Mouse (Mus musculus): ENCODE results near the gene Catsper1. TPM values are rescaled to one million over a fixed set of nuclear protein-coding genes. Genes with fewer than 3 reads are reported as not detected.

The Catsper1 gene
- not detected in 2 replicates for polyA plus RNA-seq (2015; fragmentation: Nextera tagmentation; extraction: Ambion mirVana)

DNA sequence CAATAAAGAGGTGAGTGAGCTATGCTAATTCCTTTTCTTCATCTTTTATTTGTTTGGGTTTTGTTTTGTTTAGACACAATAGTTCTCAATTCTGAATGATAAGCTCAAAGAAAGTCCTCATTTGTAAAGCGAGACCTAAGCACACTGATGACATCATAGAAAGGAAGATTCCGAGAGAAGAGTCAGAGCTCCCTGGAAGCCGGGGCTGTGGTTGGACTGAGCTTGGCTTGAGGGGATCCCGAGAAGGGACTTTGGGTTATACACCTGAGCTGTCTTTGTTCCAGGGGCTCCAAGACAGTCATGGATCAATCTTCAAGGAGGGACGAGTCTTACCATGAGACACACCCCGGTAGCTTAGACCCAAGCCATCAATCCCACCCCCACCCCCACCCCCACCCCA lies at the start of gene Catsper1:
Gene Catsper1 (plus strand): TSS at position 301 of the 400 bp plus-strand sequence.
- no peak for ATAC-seq (ENCODE audit: insufficient read depth)
- H3K9ac ChIP-seq, result no peak within 1 kb of the TSS
- H3K4me2 ChIP-seq, result no peak within 1 kb of the TSS
- H3K9me3 ChIP-seq (replicated peaks), result no peaks in the 10 kb centered on the region
- no peak within 1 kb of the TSS for H3K4me3 ChIP-seq (replicated peaks)
- H3K4me1 ChIP-seq (replicated peaks), result no peaks in the 10 kb centered on the region
- H3K27ac ChIP-seq (replicated peaks), result no peak within 1 kb of the TSS
- 70% methylated on average over 6 of the region's 6 CpGs for WGBS (ENCODE audit: insufficient replicate concordance)
- H3K36me3 ChIP-seq (replicated peaks), result no peaks in the 10 kb centered on the region
- H3K27me3 ChIP-seq, result no peaks in the 10 kb centered on the region

DNA sequence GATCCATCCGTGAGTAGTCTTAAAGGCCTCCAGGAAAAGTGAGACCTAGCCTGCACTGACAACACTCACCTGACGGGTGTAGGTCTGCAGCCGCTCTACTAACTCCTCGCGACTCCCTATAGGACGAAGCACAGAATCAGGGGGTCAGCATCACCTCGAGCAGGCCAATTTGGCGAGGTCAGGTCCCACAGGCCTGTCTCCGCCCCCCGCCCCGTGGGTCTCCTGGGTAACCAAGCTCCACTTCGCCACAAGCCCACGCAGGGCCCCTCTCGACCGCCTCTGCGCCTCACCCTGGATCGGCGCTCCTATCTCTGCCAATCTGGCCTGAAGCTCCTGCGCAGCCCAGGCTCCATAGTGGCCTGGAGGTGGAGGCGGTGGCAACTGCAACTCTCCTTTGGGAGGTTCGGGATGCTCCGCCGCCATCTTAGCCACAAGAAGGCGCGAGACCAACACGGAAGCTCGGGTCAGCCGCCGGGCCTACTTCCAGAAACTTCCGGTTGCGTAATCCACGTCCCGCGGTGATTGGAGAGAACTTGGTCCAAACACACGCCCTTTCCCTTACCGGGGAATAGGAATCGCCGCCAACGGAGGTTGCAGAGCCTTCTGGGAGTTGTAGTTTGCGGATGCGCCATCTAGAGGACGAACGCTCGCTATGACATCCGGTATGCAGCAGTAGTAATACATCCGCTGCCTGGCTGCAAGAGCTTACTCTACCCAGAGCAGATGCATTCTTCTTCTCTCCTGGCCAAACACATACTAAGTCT lies 40.4 kb upstream of the Catsper1 start, which contains the start of gene Sf3b2:
Gene Sf3b2 (minus strand): TSS at position 484 of the 764 bp plus-strand sequence.
- Histone ChIP-seq H3K9ac (peak within 1 kb of the TSS; percentile 74), H3K4me2 (peak within 1 kb of the TSS; percentile 85), H3K4me3 (replicated peaks) (peak within 1 kb of the TSS; percentile 83), H3K27me3 (peaks cover 33% of the 10 kb centered on the region), H3K36me3 (replicated peaks) (peaks cover 36% of the 10 kb centered on the region), H3K9me3 (replicated peaks) (no peaks in the 10 kb centered on the region), H3K4me1 (replicated peaks) (peaks cover 23% of the 10 kb centered on the region), H3K27ac (replicated peaks) (peak within 1 kb of the TSS; percentile 78)
- WGBS (ENCODE audit: insufficient replicate concordance), result under 1% methylated on average over 46 of the region's 46 CpGs
- ATAC-seq (ENCODE audit: insufficient read depth), result peak; percentile 95

DNA sequence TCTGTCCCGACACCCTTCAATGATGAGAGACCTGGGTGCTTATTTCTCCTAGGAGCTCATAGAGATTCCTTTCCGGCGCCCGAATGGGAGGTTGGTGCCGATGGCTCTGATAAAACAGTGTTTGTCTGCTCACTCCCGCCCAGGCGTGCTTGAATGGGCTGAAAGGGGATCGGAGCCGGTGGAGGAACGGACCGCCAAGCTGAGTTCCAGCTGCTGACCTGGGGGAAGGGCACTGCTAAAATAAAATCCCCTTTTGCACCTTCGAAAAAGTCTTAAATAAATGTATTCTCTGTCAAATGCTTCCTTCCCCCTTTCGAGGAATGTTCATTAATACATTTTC lies 39.8 kb upstream of the Catsper1 start:
- Histone ChIP-seq H3K4me3 (replicated peaks) (peak overlapping the region; percentile 83), H3K27ac (replicated peaks) (peak overlapping the region; percentile 78), H3K36me3 (replicated peaks) (peaks cover 30% of the 10 kb centered on the region), H3K9ac (peak overlapping the region; percentile 71), H3K27me3 (peaks cover 39% of the 10 kb centered on the region), H3K4me2 (peak overlapping the region; percentile 82), H3K9me3 (replicated peaks) (no peaks in the 10 kb centered on the region), H3K4me1 (replicated peaks) (peaks cover 23% of the 10 kb centered on the region)
- WGBS (ENCODE audit: insufficient replicate concordance), result 2% methylated on average over 13 of the region's 13 CpGs
- ATAC-seq (ENCODE audit: insufficient read depth), result peak; percentile 60

DNA sequence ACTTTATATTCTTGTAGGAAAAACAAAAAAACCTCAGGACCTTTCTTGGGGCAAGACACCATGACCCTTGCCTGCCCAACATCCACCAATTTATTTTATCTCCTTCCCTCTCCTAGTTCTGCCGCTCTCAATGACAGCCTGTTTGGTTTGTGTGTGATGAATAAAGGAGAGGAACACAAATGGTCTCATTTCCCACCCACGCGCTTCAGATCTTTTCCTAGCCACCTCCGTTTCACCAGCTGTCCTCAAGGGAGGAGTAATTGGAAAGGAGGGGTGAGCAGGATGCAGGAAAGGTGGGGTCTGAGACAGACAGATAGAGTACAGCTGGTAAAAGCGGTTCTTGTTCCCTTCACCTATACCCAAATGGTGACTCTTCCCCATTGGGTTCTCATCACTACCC lies 38.9 kb upstream of the Catsper1 start:
- Histone ChIP-seq H3K9me3 (replicated peaks) (no peaks in the 10 kb centered on the region), H3K27me3 (peaks cover 41% of the 10 kb centered on the region), H3K4me3 (replicated peaks) (no peak overlapping the region), H3K4me2 (peak overlapping the region; percentile 82; the same call in 1 of the 2 replicates), H3K36me3 (replicated peaks) (peaks cover 21% of the 10 kb centered on the region), H3K27ac (replicated peaks) (no peak overlapping the region), H3K4me1 (replicated peaks) (peaks cover 23% of the 10 kb centered on the region), H3K9ac (no peak overlapping the region)
- WGBS (ENCODE audit: insufficient replicate concordance), result 67% methylated on average over 5 of the region's 5 CpGs
- ATAC-seq (ENCODE audit: insufficient read depth), result no peak

DNA sequence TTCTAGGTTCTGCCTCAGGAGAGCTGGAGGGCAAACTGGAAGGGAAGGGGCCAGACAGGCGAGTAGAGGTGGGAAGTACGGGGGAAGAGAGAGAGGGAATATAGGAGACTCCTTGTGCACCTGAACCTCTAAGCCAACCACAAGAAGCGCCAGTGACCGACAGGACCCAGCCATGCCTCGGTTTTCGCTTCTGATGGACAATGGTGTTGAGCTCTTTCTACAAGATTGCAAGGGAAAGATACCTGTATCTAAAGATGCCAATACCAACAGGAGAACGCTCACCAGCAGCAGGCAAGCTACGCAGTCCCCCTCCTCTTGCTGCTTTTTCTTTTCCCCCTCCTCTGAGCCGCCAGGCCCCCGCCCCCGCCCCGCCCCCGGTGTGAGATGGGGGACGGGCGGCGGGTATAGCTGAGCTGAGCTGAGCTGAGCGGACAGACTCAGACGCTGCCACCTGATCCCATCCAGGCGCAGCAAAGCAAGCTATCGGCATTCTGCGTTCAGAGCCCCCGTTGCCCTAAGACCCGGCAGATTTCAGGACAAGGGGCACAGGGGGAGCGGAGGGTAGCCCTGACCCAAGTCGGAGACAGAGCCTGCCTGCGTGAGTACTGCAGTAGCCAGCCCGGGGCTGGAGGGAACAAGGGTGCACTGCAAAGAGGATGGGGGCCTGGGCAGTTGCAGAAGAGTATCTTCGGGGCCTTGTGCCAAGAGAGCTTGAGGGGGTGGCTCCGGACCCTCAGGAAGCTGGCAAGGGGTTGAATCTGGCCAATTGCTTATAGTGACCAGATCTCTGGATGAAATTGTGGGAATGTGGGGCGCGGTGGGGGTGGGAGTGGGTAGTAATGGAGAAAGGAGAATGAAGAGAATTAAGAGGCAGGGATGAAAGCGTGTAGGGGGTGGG lies 37.4 kb upstream of the Catsper1 start, which contains the start of gene Gal3st3:
Gene Gal3st3 (plus strand): TSS at position 429 of the 898 bp plus-strand sequence.
- Histone ChIP-seq H3K4me1 (replicated peaks) (peaks cover 20% of the 10 kb centered on the region), H3K27ac (replicated peaks) (no peak within 1 kb of the TSS), H3K4me3 (replicated peaks) (peak within 1 kb of the TSS; percentile 11; the same call in 1 of the 2 replicates), H3K36me3 (replicated peaks) (peaks cover 7% of the 10 kb centered on the region), H3K4me2 (peak within 1 kb of the TSS; percentile 48), H3K9ac (0 out of 2 replicates have a peak within 1 kb of the TSS, but pooled peaks have one; percentile 13), H3K9me3 (replicated peaks) (no peaks in the 10 kb centered on the region), H3K27me3 (peaks cover 41% of the 10 kb centered on the region)
- ATAC-seq (ENCODE audit: insufficient read depth), result no peak
- 20% methylated on average over 32 of the region's 32 CpGs for WGBS (ENCODE audit: insufficient replicate concordance)

DNA sequence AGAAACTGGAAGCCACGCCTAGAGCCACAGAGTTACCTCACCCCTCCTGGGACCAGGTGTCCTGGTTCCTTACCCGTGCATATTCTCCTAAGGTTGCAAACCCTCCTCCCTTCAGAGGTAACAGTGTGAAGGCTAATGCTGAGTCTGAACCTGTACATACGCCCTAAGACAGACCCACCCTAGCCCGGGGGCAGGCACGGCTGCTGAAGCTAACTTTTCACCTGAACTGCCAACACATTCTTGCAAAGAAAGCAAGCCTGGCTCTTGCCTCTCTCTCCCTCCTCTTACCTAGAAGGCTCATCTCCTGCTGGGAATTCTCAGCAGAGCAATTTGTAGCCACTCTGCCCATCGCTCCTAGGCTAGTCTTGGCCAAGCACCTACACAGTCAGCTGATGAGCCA lies 35.0 kb upstream of the Catsper1 start:
- Histone ChIP-seq H3K9ac (no peak overlapping the region), H3K27me3 (peaks cover 48% of the 10 kb centered on the region), H3K27ac (replicated peaks) (no peak overlapping the region), H3K4me1 (replicated peaks) (peaks cover 8% of the 10 kb centered on the region), H3K4me2 (no peak overlapping the region), H3K9me3 (replicated peaks) (no peaks in the 10 kb centered on the region), H3K36me3 (replicated peaks) (no peaks in the 10 kb centered on the region), H3K4me3 (replicated peaks) (no peak overlapping the region)
- ATAC-seq (ENCODE audit: insufficient read depth), result no peak
- WGBS (ENCODE audit: insufficient replicate concordance), result 66% methylated on average over 6 of the region's 6 CpGs

DNA sequence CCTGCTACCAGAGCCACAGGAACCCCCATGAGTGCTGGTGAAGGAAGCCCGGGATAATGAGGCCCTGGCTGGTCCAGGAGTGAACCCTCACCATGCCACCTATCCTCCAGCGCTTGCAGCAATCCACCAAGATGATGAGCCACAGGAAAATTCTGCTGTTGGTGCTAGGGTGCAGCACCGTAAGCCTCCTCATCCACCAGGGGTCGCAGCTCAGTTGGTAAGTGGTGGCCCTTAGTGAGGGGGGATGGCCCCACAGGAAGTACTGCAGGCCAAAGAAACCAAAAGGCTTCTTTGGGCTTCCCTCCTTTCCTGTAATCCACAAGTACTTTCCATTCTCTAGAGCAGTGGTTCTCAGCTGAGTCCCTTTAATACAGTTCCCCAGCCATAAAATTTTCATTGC lies 33.1 kb upstream of the Catsper1 start:
- H3K9me3 ChIP-seq (replicated peaks), result no peaks in the 10 kb centered on the region
- H3K9ac ChIP-seq, result no peak overlapping the region
- 11% methylated on average over 4 of the region's 4 CpGs for WGBS (ENCODE audit: insufficient replicate concordance)
- H3K27me3 ChIP-seq, result peaks cover 56% of the 10 kb centered on the region
- no peak for ATAC-seq (ENCODE audit: insufficient read depth)
- peaks cover 4% of the 10 kb centered on the region; the same call in 1 of the 2 replicates for H3K4me1 ChIP-seq (replicated peaks)
- H3K36me3 ChIP-seq (replicated peaks), result no peaks in the 10 kb centered on the region
- H3K4me2 ChIP-seq, result no peak overlapping the region
- H3K27ac ChIP-seq (replicated peaks), result no peak overlapping the region
- H3K4me3 ChIP-seq (replicated peaks), result no peak overlapping the region

DNA sequence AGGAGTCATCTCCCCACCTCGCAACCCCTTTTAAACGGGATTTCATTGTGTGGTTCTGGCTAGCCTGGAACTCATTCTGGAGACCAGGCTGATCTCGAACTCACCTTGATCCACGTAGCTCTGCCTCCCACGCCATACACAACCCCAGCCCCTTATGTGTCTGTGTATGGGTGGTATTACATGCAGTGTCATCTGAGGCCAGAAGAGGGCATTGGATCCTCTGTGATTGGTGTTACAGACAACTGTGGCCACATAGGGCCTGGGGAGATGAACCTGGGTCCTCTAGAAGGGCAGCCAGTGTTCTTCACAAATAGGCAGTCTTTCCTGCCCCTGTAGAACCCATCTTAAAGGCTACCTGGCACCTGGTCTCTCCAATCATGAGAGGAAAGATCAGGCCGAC lies 29.3 kb upstream of the Catsper1 start:
- Histone ChIP-seq H3K9ac (no peak overlapping the region), H3K27me3 (peaks cover 31% of the 10 kb centered on the region), H3K4me1 (replicated peaks) (peaks cover 6% of the 10 kb centered on the region; the same call in 1 of the 2 replicates), H3K9me3 (replicated peaks) (no peaks in the 10 kb centered on the region), H3K4me3 (replicated peaks) (no peak overlapping the region), H3K27ac (replicated peaks) (no peak overlapping the region), H3K36me3 (replicated peaks) (no peaks in the 10 kb centered on the region), H3K4me2 (no peak overlapping the region)
- WGBS (ENCODE audit: insufficient replicate concordance), result 61% methylated on average over 6 of the region's 6 CpGs
- ATAC-seq (ENCODE audit: insufficient read depth), result no peak

DNA sequence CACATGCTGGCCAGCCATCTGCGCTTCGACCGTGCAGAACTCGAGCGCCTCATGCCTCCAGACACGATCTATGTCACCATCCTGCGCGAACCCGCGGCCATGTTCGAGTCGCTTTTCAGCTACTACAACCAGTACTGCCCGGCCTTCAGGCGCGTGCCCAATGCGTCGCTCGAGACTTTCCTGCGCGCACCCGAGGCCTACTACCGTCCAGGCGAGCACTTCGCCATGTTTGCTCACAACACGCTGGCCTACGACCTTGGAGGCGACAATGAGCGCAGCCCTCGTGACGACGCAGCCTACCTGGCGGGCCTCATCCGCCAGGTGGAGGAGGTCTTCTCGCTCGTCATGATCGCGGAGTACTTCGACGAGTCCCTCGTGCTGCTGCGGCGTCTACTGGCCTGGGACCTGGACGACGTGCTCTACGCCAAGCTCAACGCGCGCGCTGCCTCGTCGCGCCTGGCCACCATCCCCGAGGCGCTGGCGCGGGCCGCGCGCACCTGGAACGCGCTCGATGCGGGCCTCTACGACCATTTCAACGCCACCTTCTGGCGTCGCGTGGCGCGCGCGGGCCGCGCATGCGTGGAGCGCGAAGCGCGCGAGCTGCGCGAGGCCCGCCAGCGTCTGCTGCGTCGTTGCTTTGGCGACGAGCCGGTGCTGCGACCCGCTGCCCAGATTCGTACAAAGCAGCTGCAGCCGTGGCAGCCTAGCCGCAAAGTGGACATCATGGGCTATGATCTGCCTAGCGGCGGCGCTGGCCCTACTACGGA lies 28.4 kb upstream of the Catsper1 start:
- 34% methylated on average over 98 of the region's 98 CpGs for WGBS (ENCODE audit: insufficient replicate concordance)
- ATAC-seq (ENCODE audit: insufficient read depth), result no peak

DNA sequence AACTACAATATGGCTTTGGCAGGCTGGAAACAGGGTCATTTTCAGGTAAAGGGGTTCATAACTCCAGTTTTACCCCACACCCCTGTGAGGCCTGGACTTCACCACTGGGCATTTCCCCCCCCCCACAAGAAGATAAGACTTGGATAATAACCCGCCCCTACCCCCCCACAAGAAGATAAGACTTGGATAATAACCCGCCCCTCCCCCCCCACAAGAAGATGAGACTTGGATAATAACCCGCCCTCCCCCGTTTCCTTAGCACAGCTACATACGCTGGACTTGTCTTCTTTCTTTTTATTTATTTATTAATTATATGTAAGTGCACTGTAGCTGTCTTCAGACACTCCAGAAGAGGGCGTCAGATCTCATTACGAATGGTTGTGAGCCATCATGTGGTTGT lies 26.5 kb upstream of the Catsper1 start:
- no peak overlapping the region for H3K4me3 ChIP-seq (replicated peaks)

More for the DNA sequence above, 28.4 kb upstream of the Catsper1 start:
- H3K9ac ChIP-seq, result no peak overlapping the region
- no peaks in the 10 kb centered on the region for H3K36me3 ChIP-seq (replicated peaks)
- H3K4me2 ChIP-seq, result peak overlapping the region; percentile 53
- H3K4me1 ChIP-seq (replicated peaks), result peaks cover 6% of the 10 kb centered on the region; the same call in 1 of the 2 replicates
- no peak overlapping the region for H3K27ac ChIP-seq (replicated peaks)
- H3K27me3 ChIP-seq, result peaks cover 31% of the 10 kb centered on the region
- H3K9me3 ChIP-seq (replicated peaks), result no peaks in the 10 kb centered on the region
- peak overlapping the region; percentile 8; the same call in 1 of the 2 replicates for H3K4me3 ChIP-seq (replicated peaks)

More for the DNA sequence above, 26.5 kb upstream of the Catsper1 start:
- Histone ChIP-seq H3K9ac (no peak overlapping the region), H3K27me3 (peaks cover 31% of the 10 kb centered on the region), H3K36me3 (replicated peaks) (no peaks in the 10 kb centered on the region), H3K27ac (replicated peaks) (no peak overlapping the region), H3K4me2 (no peak overlapping the region), H3K4me1 (replicated peaks) (peaks cover 6% of the 10 kb centered on the region; the same call in 1 of the 2 replicates), H3K9me3 (replicated peaks) (no peaks in the 10 kb centered on the region)
- ATAC-seq (ENCODE audit: insufficient read depth), result no peak
- WGBS (ENCODE audit: insufficient replicate concordance), result 64% methylated on average over 7 of the region's 7 CpGs

Data from liver, embryonic 15.5 days (tissue).